Mouse (Mus musculus): ENCODE measurements around the gene Ccr1l1. TPM values are rescaled to one million over a fixed set of nuclear protein-coding genes. Genes with fewer than 3 reads are reported as not detected.

The Ccr1l1 gene
- total and polyA plus RNA-seq, 2 experiments, result 0.12 TPM; not detected in 1

GRCm38 (mm10) chr9:123933716-123934445 lies 44.3 kb downstream of the Ccr1l1 start:
- no peak for TF ChIP-seq CTCF (IDR thresholded peaks at IDR 0.05; ENCODE audit: low read depth, low read length)
- TF ChIP-seq POLR2A (IDR thresholded peaks at IDR 0.05; ENCODE audit: extremely low read depth, insufficient read depth, low read length), result no peak
- DNase-seq (ENCODE audit: extremely low read depth, low read depth, low spot score), result no peak
- no peak overlapping the region for H3K9ac ChIP-seq (ENCODE audit: low read depth, low read length)
- H3K27me3 ChIP-seq (ENCODE audit: control insufficient read depth, insufficient read depth, low read length), result no peaks in the 10 kb centered on the region
- WGBS, result 89% methylated on average over 5 of the region's 5 CpGs
- no peak overlapping the region for H3K27ac ChIP-seq (replicated peaks; ENCODE audit: insufficient read depth, low read depth, low read length)
- no peaks in the 10 kb centered on the region for H3K36me3 ChIP-seq (ENCODE audit: control insufficient read depth, insufficient read depth, low read length)
- 0 out of 2 replicates have a peak, but pooled peaks cover 2% of the 10 kb centered on the region for H3K4me1 ChIP-seq (ENCODE audit: control insufficient read depth, insufficient read depth, low read length)
- no peak overlapping the region for H3K4me3 ChIP-seq (ENCODE audit: insufficient read depth, low read depth, low read length)
- no peaks in the 10 kb centered on the region for H3K79me2 ChIP-seq (ENCODE audit: control insufficient read depth, insufficient read depth, low read length)

- Histone ChIP-seq H3K36me3 (ENCODE audit: control insufficient read depth, insufficient read depth, low read length) (no peaks in the 10 kb centered on the region), H3K27me3 (ENCODE audit: control insufficient read depth, insufficient read depth, low read length) (no peaks in the 10 kb centered on the region), H3K79me2 (ENCODE audit: control insufficient read depth, insufficient read depth, low read length) (no peaks in the 10 kb centered on the region), H3K27ac (replicated peaks; ENCODE audit: insufficient read depth, low read depth, low read length) (no peak overlapping the region; the same call in 1 of the 2 replicates), H3K9ac (ENCODE audit: low read depth, low read length) (no peak overlapping the region), H3K4me1 (ENCODE audit: control insufficient read depth, insufficient read depth, low read length) (peaks cover 4% of the 10 kb centered on the region; the same call in 1 of the 2 replicates), H3K4me3 (ENCODE audit: insufficient read depth, low read depth, low read length) (no peak overlapping the region)
- WGBS, result 81% methylated on average over 19 of the region's 19 CpGs
- DNase-seq (ENCODE audit: extremely low read depth, low read depth, low spot score), result no peak
- TF ChIP-seq CTCF (IDR thresholded peaks at IDR 0.05; ENCODE audit: low read depth, low read length), result no peak
- TF ChIP-seq POLR2A (IDR thresholded peaks at IDR 0.05; ENCODE audit: extremely low read depth, insufficient read depth, low read length), result no peak
Measured at GRCm38 (mm10) chr9:123932911-123933675, 45.1 kb downstream of the Ccr1l1 start.

GRCm38 (mm10) chr9:123931761-123932700 lies 46.2 kb downstream of the Ccr1l1 start:
- Histone ChIP-seq H3K79me2 (ENCODE audit: control insufficient read depth, insufficient read depth, low read length) (no peaks in the 10 kb centered on the region), H3K4me3 (ENCODE audit: insufficient read depth, low read depth, low read length) (no peak overlapping the region), H3K9ac (ENCODE audit: low read depth, low read length) (no peak overlapping the region), H3K27me3 (ENCODE audit: control insufficient read depth, insufficient read depth, low read length) (no peaks in the 10 kb centered on the region), H3K36me3 (ENCODE audit: control insufficient read depth, insufficient read depth, low read length) (no peaks in the 10 kb centered on the region), H3K4me1 (ENCODE audit: control insufficient read depth, insufficient read depth, low read length) (peaks cover 4% of the 10 kb centered on the region; the same call in 1 of the 2 replicates), H3K27ac (replicated peaks; ENCODE audit: insufficient read depth, low read depth, low read length) (peak overlapping the region; percentile 63; the same call in 1 of the 2 replicates)
- 50% methylated on average over 6 of the region's 6 CpGs for WGBS
- DNase-seq (ENCODE audit: extremely low read depth, low read depth, low spot score), result peak; percentile 57
- TF ChIP-seq CTCF (IDR thresholded peaks at IDR 0.05; ENCODE audit: low read depth, low read length), result no peak
- TF ChIP-seq POLR2A (IDR thresholded peaks at IDR 0.05; ENCODE audit: extremely low read depth, insufficient read depth, low read length), result no peak

GRCm38 (mm10) chr9:123930926-123931325 lies 47.3 kb downstream of the Ccr1l1 start:
- Histone ChIP-seq H3K36me3 (ENCODE audit: control insufficient read depth, insufficient read depth, low read length) (no peaks in the 10 kb centered on the region), H3K27ac (replicated peaks; ENCODE audit: insufficient read depth, low read depth, low read length) (peak overlapping the region; percentile 38), H3K9ac (ENCODE audit: low read depth, low read length) (no peak overlapping the region), H3K4me3 (ENCODE audit: insufficient read depth, low read depth, low read length) (no peak overlapping the region), H3K4me1 (ENCODE audit: control insufficient read depth, insufficient read depth, low read length) (peaks cover 4% of the 10 kb centered on the region; the same call in 1 of the 2 replicates), H3K79me2 (ENCODE audit: control insufficient read depth, insufficient read depth, low read length) (no peaks in the 10 kb centered on the region), H3K27me3 (ENCODE audit: control insufficient read depth, insufficient read depth, low read length) (no peaks in the 10 kb centered on the region)
- DNase-seq (ENCODE audit: extremely low read depth, low read depth, low spot score), result no peak
- WGBS, result 66% methylated on average over 3 of the region's 3 CpGs
- no peak for TF ChIP-seq CTCF (IDR thresholded peaks at IDR 0.05; ENCODE audit: low read depth, low read length)
- TF ChIP-seq POLR2A (IDR thresholded peaks at IDR 0.05; ENCODE audit: extremely low read depth, insufficient read depth, low read length), result no peak

GRCm38 (mm10) chr9:123930476-123930875 lies 47.7 kb downstream of the Ccr1l1 start:
- no peak overlapping the region for H3K4me3 ChIP-seq (ENCODE audit: insufficient read depth, low read depth, low read length)
- DNase-seq (ENCODE audit: extremely low read depth, low read depth, low spot score), result no peak
- H3K27me3 ChIP-seq (ENCODE audit: control insufficient read depth, insufficient read depth, low read length), result no peaks in the 10 kb centered on the region
- no peaks in the 10 kb centered on the region for H3K79me2 ChIP-seq (ENCODE audit: control insufficient read depth, insufficient read depth, low read length)
- peak overlapping the region; percentile 38 for H3K27ac ChIP-seq (replicated peaks; ENCODE audit: insufficient read depth, low read depth, low read length)
- no peak overlapping the region for H3K9ac ChIP-seq (ENCODE audit: low read depth, low read length)
- peaks cover 8% of the 10 kb centered on the region; the same call in 1 of the 2 replicates for H3K4me1 ChIP-seq (ENCODE audit: control insufficient read depth, insufficient read depth, low read length)
- TF ChIP-seq POLR2A (IDR thresholded peaks at IDR 0.05; ENCODE audit: extremely low read depth, insufficient read depth, low read length) (no peak), CTCF (IDR thresholded peaks at IDR 0.05; ENCODE audit: low read depth, low read length) (no peak)
- WGBS, result 70% methylated on average over 3 of the region's 3 CpGs
- H3K36me3 ChIP-seq (ENCODE audit: control insufficient read depth, insufficient read depth, low read length), result no peaks in the 10 kb centered on the region
